Mouse (Mus musculus) cerebellum, postnatal 25 days (tissue): Measurements from ENCODE around the gene Kcnd3.

Experiments
- DNase-seq, 2 experiments: peaks; one replicate each; pipeline ENCODE4 v3.0.0; 2021; ENCODE audit warnings: mixed read lengths in 2 of 2

Gene Kcnd3

GRCm38 (mm10) chr3:105592246-105592645 lies 140.1 kb downstream of the Kcnd3 start:
- peak in 1 of 2 experiments; percentile 45 for DNase-seq

GRCm38 (mm10) chr3:105600483-105600882 lies 148.4 kb downstream of the Kcnd3 start:
- DNase-seq = peak; percentile 58 to 65

- DNase-seq = no peak
Observed at GRCm38 (mm10) chr3:105602966-105603365, 150.8 kb downstream of the Kcnd3 start.

GRCm38 (mm10) chr3:105605726-105606125 lies 153.6 kb downstream of the Kcnd3 start:
- DNase-seq = peak; percentile 72 to 79

- peak in 1 of 2 experiments; percentile 19 for DNase-seq
Observed at GRCm38 (mm10) chr3:105608857-105609256, 156.7 kb downstream of the Kcnd3 start.

GRCm38 (mm10) chr3:105611531-105612422 lies 159.6 kb downstream of the Kcnd3 start:
- peak; percentile 74 to 81 for DNase-seq

GRCm38 (mm10) chr3:105612423-105612814 lies 160.3 kb downstream of the Kcnd3 start:
- DNase-seq = no peak

- DNase-seq = no peak
Observed at GRCm38 (mm10) chr3:105616861-105617743, 165.0 kb downstream of the Kcnd3 start.

GRCm38 (mm10) chr3:105621154-105621553 lies 169.0 kb downstream of the Kcnd3 start:
- DNase-seq = no peak

- DNase-seq = no peak
Observed at GRCm38 (mm10) chr3:105623137-105623536, 171.0 kb downstream of the Kcnd3 start.

GRCm38 (mm10) chr3:105625961-105626360 lies 173.8 kb downstream of the Kcnd3 start:
- no peak for DNase-seq

- DNase-seq = no peak
Observed at GRCm38 (mm10) chr3:105627258-105627657, 175.1 kb downstream of the Kcnd3 start.

GRCm38 (mm10) chr3:105632296-105632695 lies 180.2 kb downstream of the Kcnd3 start:
- no peak for DNase-seq

- DNase-seq = no peak
Observed at GRCm38 (mm10) chr3:105633021-105633420, 180.9 kb downstream of the Kcnd3 start.

- peak; percentile 65 to 82 for DNase-seq
Observed at GRCm38 (mm10) chr3:105642186-105642585, 190.1 kb downstream of the Kcnd3 start.

GRCm38 (mm10) chr3:105643566-105643965 lies 191.4 kb downstream of the Kcnd3 start:
- peak; percentile 90 to 91 for DNase-seq

GRCm38 (mm10) chr3:105648889-105649567 lies 196.9 kb downstream of the Kcnd3 start:
- DNase-seq = no peak

GRCm38 (mm10) chr3:105653544-105654380 lies 201.6 kb downstream of the Kcnd3 start:
- peak; percentile 72 to 79 for DNase-seq

- no peak for DNase-seq
Observed at GRCm38 (mm10) chr3:105655031-105655585, 203.0 kb downstream of the Kcnd3 start.

GRCm38 (mm10) chr3:105660530-105660929 lies 208.4 kb downstream of the Kcnd3 start:
- DNase-seq = no peak

GRCm38 (mm10) chr3:105663043-105663442 lies 210.9 kb downstream of the Kcnd3 start:
- no peak for DNase-seq
